Comparison of ENCODE assay signal across 23 mouse cellular contexts in genomic region chr1:88935779-88936178, GRCm38 (mm10).
DNase-seq lines count a peak whose midpoint lies in the region; ATAC-seq lines count a peak whose summit lies in the region.
"Had no signal": no experiment of that assay in that cellular context is flagged by ENCODE, and none has a peak within 500 bp of the region (broad histone marks: within the 10 kb centered on the region; RNA-seq: fewer than 3 reads in every experiment).

No protein-coding gene starts in this region.

- ATAC-seq in hindbrain, embryonic 14.5 days (ENCODE audit: low FRiP score): no peak
- ATAC-seq: CD4-positive, CD25-positive, alpha-beta regulatory T cell, adult 4 months; forebrain, embryonic 14.5 days; intestine, postnatal 0 days; liver, embryonic 12.5 days; liver, postnatal 0 days had no signal

- 67% methylated on average over 3 of the region's 3 CpGs for WGBS in heart, embryonic 10.5 days
- 81% methylated on average over 3 of the region's 3 CpGs for WGBS in hindbrain, embryonic 14.5 days

- peak; percentile 24 for DNase-seq in adrenal gland, postnatal 14 days
- DNase-seq in adrenal gland, postnatal 10 days: no peak
- DNase-seq in heart, adult 11 months: peak; percentile 92
- no peak for DNase-seq in heart, embryonic 10.5 days (ENCODE audit: low spot score)
- peak; percentile 37 for DNase-seq in kidney, postnatal 10 days
- no peak for DNase-seq in kidney, adult 8-10 months
- DNase-seq in heart, postnatal 4 days: peak; percentile 27
- DNase-seq in hindbrain, embryonic 14.5 days (ENCODE audit: low spot score): no peak
- DNase-seq: adrenal gland, adult 2 months; cerebellum, adult 8-10 months; cerebellum, postnatal 36 days; gastrocnemius, postnatal 10 days; left cerebral cortex, postnatal 4 days; liver, postnatal 0 days; midbrain, embryonic 14.5 days; right cerebral cortex, postnatal 25 days had no signal

- no peak overlapping the region for H3K4me3 ChIP-seq in heart, embryonic 10.5 days
- H3K4me3 ChIP-seq in hindbrain, embryonic 14.5 days (replicated peaks; ENCODE audit: low read length): no peak overlapping the region
- H3K4me3 ChIP-seq: hindbrain, embryonic 13.5 days; liver, embryonic 12.5 days; stomach, embryonic 15.5 days had no signal

- no peaks in the 10 kb centered on the region for H3K36me3 ChIP-seq in heart, embryonic 10.5 days
- H3K36me3 ChIP-seq in hindbrain, embryonic 14.5 days (replicated peaks; ENCODE audit: control insufficient read depth, insufficient read depth): no peaks in the 10 kb centered on the region
- H3K36me3 ChIP-seq: hindbrain, embryonic 13.5 days; liver, embryonic 12.5 days; stomach, embryonic 15.5 days had no signal

- peaks cover 7% of the 10 kb centered on the region; the same call in 1 of the 2 replicates for H3K4me1 ChIP-seq in heart, embryonic 10.5 days
- H3K4me1 ChIP-seq in hindbrain, embryonic 14.5 days (replicated peaks; ENCODE audit: control insufficient read depth, insufficient read depth, low read length): peaks cover 17% of the 10 kb centered on the region
- H3K4me1 ChIP-seq: liver, embryonic 12.5 days; stomach, embryonic 15.5 days had no signal

- 0 out of 2 replicates have a peak, but pooled peaks cover 4% of the 10 kb centered on the region for H3K9me3 ChIP-seq in heart, embryonic 10.5 days
- no peaks in the 10 kb centered on the region for H3K9me3 ChIP-seq in hindbrain, embryonic 14.5 days (ENCODE audit: control insufficient read depth, low read length)
- H3K9me3 ChIP-seq: stomach, embryonic 15.5 days had no signal

- H3K4me2 ChIP-seq in hindbrain, embryonic 14.5 days (replicated peaks): no peak overlapping the region
- H3K4me2 ChIP-seq: hindbrain, embryonic 13.5 days; liver, embryonic 12.5 days; stomach, embryonic 15.5 days had no signal

- no peak overlapping the region for H3K27ac ChIP-seq in heart, embryonic 10.5 days
- no peak overlapping the region for H3K27ac ChIP-seq in hindbrain, embryonic 14.5 days
- H3K27ac ChIP-seq: hindbrain, embryonic 13.5 days; liver, embryonic 12.5 days; macrophage; stomach, embryonic 15.5 days had no signal

- no peak overlapping the region for H3K9ac ChIP-seq in hindbrain, embryonic 14.5 days
- H3K9ac ChIP-seq: hindbrain, embryonic 13.5 days; liver, embryonic 12.5 days; liver, postnatal 0 days; stomach, embryonic 15.5 days had no signal

- no peaks in the 10 kb centered on the region for H3K27me3 ChIP-seq in heart, embryonic 10.5 days (ENCODE audit: insufficient read depth, poor library complexity, severe bottlenecking)
- H3K27me3 ChIP-seq in hindbrain, embryonic 14.5 days (ENCODE audit: control insufficient read depth, insufficient read depth, low read length): no peaks in the 10 kb centered on the region
- H3K27me3 ChIP-seq: hindbrain, embryonic 13.5 days; liver, embryonic 12.5 days; stomach, embryonic 15.5 days had no signal

Comparison
In these comparisons a context has a peak if more than half of its experiments do, and no peak if none do; other contexts are left out.
1. DNase-seq: peak in adrenal gland, postnatal 14 days (single experiment), heart, adult 11 months (single experiment), kidney, postnatal 10 days (single experiment) and heart, postnatal 4 days (single experiment); none in adrenal gland, postnatal 10 days (single experiment), heart, embryonic 10.5 days (single experiment), kidney, adult 8-10 months (0 of 2) and hindbrain, embryonic 14.5 days (single experiment).